Mouse (Mus musculus): ENCODE measurements around the gene Rbm20.

Gene Rbm20

DNA sequence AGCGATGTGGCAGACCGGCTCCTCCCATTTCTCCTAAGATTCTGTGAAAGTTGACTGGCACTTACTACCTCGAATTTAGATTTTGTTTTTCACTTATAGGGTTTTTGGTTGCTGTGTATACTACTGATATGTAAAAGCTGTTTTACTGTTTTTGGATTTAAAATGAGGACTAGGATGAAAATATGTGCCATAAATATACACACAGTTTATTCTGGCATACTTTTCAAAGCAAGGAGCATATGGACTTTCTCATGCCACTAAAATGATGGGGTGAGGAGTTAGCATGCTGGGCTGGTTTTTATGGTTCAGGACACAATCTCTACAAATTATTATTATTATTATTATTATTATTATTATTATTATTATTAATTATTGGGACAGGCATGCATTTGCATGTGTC lies 133.5 kb downstream of the Rbm20 start:
- no peak for DNase-seq (ENCODE audit: low spot score)

DNA sequence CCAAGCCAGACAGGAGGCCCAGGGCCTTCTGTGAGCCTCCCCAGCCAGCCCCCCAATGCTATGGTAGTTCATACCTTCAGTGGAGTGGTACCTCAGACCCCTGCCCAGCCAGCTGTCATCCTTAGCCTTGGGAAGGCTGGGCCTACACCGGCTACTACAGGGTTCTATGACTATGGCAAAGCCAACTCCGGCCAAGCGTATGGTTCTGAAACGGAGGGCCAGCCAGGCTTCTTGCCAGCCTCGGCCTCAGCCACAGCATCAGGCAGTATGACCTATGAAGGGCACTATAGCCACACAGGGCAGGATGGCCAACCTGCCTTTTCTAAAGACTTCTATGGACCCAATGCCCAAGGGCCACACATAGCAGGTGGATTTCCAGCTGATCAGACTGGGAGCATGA lies 136.5 kb downstream of the Rbm20 start:
- DNase-seq (ENCODE audit: low spot score): no peak

DNA sequence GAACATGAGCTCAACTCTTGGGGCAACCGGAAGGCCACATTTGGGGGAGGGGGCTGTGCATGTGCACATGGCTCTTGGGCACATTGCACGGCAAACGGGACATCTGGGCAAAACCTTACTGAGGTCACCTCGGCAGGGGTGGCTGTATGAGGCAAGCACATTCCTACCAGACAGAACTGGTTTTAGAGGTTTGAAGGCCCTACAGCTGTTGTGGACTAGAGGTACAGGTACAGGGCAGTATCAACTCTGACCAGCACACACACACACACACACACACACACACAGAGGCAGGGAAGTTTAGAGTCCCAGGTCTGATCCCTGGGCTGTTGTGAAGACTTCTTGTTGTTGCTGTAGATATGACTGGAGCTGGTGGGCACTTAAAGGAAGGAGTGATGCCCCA lies 138.6 kb downstream of the Rbm20 start:
- DNase-seq (ENCODE audit: low spot score): no peak

DNA sequence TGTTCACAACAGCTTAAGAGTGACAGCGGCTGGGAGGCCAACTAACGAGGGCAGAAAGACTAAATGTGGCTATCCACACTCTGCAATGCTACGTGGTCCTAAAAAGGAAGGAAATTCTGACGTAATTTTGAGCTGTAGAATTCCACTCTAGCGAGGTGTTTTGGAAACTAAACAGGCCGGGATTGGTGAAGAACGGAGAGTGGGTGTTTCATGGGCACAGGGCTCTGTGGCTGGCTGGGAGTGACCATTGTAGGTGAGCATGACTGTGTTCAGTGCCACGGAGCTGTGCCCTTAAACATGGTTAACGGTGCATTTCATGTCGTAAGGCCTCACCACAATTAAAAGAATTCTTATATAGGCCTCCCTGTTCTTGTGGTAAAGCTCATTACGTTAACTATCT lies 139.1 kb downstream of the Rbm20 start:
- DNase-seq (ENCODE audit: low spot score): no peak

DNA sequence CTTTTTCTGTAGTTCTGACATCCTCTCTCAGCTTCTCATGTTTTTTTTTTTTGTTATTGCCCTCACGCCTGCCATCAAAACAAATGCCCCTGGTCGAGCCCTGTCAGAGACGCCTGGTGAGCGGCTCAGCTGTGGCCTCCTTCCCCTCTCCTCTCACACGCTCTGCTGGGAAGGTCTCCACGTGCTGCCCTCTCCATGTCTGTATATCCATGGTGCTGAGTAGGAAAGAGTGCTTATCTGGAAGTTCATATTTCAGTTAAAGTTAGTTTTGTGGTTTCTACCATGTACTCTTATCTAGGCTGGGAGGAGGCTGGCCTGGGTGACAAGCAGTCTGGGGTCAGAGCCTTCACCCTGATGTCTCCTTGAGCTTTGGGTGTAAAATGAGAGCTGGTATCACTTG lies 142.2 kb downstream of the Rbm20 start:
- no peak for DNase-seq (ENCODE audit: low spot score)

DNA sequence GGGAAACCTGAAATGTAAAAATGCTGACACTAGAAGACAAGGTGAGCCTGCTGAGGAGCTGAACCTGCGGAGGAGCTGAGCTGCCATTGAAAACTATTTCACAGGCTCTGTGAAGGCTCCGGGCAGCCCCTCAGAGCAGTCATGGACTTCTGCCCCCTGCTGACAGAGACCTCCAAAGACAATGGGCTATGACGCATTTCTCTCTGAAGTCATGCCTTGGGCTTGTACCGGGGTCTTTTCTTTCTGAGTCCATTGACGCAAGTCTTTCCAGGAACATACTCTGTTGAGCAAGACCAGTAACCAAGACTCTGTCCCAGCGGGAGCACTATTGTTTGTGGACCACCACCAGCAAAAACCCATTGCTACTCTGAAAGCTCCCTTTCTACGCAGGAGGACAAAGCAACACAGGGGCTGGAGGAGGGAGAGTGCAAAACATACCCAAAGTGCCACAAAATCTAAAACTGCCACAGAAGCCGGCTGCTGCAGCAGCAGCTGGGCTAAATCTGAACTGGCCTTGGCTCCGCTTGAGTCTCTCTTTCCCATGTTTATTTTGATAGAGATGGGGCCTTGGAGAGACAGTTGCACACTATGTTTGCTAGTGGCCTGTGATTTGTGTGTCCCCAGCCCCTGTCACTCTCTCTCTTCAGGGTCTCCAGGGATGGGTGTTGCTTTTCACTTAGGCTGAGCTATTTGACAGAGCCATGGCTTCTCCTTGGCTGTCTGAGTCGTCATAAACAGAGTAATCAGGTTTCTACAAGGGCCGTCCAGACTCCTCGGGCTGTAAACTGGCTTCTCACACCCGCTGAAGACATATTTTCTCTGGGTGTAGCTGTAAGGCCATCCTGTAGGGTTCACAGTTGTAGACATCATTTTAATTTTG lies 144.4 kb downstream of the Rbm20 start:
- no peak for DNase-seq (ENCODE audit: low spot score)

DNA sequence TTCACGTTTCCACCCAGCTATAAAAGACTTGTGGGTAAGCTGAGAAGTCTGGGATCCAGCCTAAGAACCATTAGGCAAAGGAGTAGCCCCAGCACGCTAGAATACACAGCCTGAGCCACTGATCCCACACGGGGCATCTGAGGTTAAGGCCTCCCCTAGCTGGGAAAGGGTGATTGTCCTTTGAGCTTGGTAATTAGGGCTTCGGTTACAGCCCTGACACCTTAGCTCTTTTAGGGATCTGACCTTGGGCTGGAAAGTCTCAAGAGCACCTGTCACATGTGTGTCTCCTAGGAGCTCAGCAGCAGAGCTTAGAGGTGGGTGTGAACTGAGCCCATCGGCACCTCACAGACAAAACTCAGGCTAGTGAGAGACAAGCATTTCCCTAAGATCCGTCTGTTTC lies 146.7 kb downstream of the Rbm20 start:
- no peak for DNase-seq (ENCODE audit: low spot score)

DNA sequence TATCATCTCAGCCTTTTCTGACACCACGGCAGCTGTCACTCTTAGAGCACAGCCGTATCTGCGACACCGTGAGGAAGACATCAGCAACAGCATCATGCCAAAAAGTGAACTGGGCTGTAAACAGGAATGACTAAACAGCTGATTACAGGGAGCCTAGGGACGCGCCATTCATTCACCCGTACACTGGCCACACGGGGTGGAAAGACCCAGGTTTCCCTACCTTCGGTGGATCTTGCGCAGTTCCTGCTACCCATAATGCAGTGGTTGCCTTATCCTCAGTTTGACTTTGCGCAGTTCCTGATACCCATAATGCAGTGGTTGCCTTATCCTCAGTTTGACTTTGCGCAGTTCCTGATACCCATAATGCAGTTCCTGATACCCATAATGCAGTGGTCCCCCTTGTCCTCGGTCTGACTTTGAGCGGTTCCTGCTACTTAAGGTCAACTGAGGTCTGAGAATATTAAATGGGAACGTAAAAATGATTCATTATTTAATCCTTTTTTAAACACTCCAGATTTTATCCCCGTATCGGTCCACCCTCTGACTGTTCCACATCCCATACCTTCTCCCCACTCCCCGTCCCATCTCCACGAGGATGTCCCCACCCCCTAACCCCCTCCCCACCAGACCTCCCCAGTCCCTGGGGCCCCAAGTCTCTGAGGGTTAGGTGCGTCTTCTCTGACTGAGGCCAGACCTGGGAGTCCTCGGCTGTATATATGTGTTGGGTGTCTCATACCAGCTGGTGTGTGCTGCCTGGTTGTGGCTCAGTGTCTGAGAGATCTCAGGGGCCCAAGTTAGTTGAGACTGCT lies 148.0 kb downstream of the Rbm20 start:
- no peak for DNase-seq (ENCODE audit: low spot score)

DNA sequence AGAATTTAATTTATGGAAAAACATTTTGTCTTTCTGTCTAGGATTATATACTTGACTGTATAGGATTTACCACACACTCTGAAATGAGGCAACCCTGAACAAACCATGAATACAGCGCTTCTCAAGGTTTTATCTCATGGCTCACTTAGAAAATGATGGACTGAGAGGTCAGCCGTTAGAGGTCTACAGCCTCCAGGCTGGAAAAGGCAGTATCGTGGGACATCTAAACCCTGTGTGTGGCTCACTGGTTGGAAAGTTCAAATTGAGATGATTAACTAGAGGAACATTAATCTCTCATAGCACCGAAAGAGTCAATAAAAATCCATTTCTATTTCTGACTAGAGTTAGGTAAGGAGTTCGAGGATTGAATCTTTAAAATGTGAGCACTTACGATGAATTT lies 152.9 kb downstream of the Rbm20 start:
- no peak for DNase-seq (ENCODE audit: low spot score)

DNA sequence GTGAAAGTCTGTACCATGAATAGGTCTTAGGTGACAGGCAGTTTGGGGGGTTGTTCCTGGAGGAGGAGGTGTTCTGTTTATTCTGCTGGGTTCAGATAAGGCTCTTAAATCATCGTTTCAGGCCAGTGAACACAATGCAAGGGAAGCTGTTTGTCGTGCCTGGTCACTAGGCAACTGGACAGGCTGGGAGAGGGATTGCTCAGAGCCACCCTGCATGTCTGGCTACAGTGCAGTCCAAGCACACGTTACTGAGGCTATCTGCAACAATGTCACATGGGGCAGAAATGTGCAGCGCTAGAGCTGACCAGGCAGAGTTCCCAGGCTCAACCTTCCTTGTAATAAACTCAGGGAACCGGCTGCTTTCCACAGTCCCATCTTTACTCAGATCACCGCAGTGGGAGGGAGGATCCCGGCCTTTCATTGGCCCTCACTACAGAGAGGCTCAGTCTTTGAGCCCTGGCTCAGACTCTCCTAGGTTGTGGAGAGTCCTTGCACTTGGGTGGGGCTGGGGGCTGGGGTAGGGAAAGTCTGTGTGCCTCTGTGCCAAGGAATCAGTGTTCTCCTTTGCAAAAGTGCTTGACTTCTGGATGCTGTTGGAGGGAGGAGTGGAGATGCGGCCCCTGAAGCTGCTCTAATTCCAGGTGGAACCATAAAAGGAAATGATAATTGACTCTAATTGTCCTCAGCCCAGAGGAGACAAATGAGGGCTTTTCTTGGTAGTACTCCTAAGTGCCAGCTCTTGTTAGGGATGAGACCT lies 153.5 kb downstream of the Rbm20 start:
- DNase-seq (ENCODE audit: low spot score): no peak

DNA sequence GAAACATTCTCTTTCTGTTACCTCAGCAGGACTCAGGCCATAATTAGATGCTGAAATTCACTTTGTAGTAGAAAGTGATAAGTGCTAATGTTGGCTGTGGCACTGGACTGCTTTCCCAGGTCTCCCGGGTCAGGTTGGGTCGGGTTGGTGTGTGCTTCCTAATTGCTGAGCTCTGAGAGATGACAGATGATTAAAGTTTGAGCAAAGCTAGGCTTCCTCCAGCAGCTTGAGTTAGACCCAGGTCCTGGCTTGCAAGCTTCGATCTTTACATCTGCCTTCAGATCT lies 154.0 kb downstream of the Rbm20 start:
- no peak for DNase-seq (ENCODE audit: low spot score)

DNA sequence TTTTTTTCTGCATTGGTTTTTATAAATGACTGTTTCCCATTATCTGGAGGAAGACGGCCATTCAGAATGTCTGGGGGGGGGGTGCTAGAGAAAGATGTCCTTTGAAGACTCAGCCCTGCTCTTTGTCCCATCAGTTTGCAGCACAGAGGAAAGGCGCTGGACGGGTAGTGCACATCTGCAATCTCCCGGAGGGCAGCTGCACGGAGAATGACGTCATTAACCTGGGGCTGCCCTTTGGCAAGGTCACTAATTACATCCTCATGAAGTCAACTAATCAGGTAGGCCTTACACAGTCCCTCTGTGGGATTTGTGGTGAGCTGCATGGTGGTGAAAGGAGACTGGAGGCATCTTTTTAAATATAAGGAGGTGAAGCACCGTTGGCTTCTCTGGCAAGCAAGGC lies 155.4 kb downstream of the Rbm20 start:
- DNase-seq (ENCODE audit: low spot score): no peak

DNA sequence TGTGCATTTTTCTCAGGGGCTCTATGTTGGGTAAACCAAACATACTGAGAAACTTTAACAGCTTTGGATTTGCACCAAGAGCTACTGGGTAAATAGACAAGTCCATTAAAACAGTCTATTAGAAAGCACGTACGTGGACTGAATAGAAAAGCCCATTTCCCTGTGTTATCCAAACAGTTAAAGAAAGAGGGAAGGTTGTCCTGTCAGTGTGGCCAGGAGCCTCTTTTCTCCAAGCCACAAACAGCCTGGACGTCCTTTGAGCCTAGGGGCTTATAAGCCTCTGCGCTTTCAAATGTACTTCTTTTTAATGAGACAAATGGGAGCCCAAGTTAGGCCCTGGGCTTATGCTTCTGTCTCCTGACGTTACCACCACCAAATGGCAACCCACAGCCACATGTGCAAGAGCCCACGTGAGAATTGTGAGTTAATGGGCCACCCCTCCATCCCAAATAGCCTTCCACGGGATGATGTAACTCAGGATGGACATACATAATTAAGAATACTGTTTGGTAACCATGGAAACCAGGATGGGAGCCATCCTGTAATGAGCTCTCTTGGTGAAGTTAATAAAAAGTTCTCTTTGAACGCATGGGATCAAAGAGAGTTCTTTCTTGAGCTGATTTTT lies 156.8 kb downstream of the Rbm20 start:
- DNase-seq (ENCODE audit: low spot score): no peak

DNA sequence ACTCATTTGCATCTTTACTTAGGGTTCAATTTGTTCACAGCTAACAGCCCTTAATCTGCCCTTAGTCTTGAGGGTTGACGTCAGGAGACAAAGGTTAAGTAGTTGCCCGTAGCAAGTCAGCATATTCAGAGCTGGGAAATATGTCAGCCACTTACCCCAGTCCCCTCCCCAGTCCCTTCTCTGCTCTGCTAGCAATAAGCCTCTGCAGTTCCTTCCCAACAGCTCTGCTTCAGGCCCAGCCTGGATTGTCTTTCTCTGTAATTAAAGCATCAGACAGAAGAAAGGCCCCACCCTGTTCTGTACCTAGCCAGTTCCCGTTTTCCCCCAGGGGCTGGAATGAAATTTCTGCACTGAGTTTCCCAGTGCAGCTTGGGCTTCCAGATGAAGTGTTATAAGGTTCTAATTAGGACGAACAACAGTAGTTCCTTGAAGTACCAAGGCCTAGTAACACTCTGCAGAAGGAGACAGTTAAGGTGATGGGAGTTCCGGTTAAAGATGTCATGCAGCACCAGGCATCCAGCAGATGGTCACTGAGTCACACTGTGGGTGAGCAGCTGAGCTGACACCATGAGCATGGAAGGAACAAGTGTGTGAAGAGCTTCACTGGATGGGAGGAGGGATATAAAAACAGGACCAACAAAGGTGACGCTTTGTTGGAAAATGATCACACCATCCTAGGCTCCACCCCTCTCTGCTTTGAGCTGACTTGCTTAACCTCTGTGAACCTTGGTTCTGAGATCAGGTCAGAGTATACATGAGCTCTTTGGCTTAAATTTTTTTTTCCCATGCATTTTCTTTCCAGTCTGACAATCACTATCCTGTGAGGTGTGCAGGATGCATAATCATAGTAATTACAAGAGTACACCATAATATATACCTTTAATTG lies 159.7 kb downstream of the Rbm20 start:
- no peak for DNase-seq (ENCODE audit: low spot score)

DNA sequence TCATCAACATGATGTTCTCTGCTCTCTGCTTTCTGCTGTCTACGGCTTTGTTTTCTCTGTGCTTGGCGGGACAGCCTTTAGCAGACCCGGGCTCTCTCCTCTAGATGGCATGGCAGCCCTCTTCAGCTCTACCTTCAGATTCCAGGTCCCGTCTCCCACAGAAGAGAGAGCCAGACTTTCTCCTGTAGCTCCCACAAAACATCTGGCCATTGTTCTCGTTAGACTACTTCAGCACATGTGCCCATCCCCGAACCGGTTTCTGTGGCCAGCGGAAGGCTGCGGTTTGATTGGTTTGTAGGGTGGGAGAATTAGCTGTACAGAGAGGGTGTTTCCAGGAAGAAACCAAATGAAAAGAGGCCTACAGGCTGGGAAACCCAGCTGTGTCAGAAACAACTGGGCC lies 161.7 kb downstream of the Rbm20 start:
- no peak for DNase-seq (ENCODE audit: low spot score)

DNA sequence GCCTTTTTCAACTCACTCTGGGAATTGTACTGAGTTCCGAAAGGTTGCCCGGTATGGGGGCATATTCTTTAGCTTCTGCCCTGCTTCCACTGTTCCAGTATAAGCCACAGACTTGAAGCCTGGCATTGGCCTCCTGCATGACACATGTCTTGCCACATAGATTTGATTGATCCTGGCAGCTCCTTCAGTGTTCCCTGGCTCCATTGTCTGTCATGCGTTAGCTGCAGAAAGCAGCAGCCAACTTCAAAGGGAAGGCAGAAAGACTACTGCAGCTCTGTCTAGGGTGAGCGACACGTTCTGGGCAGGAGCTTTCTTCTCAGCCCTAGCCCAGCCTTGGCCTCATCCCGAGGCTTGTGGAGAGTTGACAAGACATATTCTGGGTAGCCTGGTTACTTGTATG lies 162.7 kb downstream of the Rbm20 start:
- no peak for DNase-seq (ENCODE audit: low spot score)

DNA sequence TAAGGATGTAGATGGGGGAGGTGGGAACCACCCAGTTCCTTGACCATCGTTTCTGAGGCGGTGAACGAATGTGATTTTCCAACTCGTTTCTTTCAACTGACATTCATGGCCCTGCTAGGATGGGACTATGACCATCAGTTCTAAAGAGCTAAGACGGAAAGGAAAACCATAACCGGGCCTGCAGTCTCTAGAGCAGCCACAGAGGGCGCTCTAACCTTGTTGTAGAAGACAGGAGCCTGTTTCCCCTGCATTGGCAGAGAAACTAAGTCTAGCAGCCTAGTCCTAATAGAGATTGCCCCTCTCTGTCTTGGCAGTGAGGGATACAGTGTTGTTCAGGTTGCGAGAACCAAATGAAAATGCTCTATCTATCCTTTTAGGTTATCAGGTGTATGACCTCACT lies 164.8 kb downstream of the Rbm20 start:
- DNase-seq (ENCODE audit: low spot score): peak; percentile 75

DNA sequence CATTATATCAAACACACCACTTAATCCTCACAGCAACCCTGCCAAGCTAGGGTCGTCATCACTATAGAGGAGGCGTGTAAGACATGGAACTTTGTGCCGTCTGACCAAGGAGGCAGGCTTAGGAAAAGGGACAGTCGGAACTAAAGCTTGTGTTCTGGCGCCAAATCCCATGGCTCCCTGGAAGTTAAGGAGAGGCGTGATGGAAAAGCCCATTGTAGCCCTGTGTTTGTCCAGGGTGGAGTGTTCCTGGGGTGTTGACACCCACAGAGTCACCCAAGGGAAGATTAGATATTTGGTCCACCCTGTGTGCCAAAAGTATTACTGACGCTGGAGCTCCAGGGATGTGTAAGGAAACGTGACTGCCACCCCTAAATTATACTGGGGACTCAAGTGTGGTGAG lies 166.9 kb downstream of the Rbm20 start:
- DNase-seq (ENCODE audit: low spot score): no peak

DNA sequence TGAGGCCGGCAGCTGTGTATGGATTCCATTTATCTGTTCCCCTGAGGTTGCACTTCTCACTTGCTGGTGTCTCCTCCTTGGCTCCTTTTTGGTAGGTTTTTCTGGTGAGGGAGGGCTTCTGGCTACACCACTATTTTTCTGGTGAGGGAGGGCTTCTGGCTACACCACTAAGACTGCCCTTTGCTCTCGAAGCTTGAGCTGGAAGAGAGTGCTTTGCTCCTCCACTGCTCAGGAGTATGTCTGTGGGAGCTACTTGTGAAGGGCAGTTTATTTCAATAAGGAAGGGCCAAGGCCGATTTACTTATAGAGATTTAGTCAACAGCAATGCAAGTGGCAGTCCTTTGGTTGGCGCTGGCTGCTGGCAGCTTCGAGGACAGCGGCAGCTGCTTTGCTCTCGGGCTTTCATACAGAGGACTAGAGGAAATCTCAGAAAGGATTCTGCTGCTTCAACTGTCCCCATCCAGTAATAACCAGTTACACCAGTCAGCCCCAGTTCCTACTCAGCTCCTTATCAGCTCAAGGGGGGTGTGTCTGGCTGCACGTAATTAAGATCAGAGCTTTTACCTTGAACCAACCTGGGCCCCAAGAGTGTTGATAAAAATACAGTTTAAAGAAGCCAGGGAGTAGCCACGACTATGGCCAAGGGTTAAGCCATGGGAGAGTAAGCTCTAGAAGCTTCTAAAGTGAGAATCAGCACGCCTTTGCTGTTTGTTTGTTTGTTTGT lies 171.3 kb downstream of the Rbm20 start:
- no peak for DNase-seq (ENCODE audit: low spot score)

DNA sequence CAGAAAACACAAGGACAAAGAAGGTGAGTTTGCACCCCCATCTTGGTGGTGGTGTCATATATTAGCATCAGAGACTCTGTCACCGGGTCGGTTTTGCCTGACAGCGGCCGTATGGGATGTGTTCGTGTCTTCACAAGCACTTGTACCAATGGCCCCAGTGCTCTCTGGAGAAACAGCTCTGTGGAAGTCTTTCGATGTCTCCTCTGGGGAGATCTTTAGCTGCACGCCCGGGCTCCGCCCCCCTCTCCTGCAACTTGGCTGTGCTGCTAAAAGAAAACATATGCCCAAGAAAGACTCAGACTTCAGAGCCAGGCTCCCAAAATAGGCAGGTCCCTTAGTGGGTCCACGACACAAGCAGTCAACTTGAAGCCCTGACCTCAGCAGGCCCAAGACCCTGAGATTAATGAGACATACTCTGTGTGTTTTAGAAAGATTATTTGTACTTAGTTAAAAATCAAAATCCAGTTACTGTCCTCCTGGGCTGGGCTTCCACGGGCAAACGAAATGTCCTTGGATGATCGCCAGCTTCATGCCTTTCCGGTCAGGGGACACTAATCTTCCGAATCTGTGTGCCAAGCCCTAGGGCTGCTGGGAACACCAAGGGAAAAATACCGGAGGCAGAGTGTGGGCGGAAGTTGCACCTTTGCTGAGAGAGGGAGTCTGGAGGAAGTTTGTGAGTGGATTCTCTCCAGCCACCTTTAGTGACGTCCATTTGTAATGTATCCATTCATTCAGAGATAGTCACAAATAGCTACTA lies 173.2 kb downstream of the Rbm20 start:
- DNase-seq (ENCODE audit: low spot score): peak; percentile 81
